Mouse (Mus musculus) forebrain, embryonic 14.5 days (tissue): ENCODE measurements around the gene Usb1. TPM values are rescaled to one million over a fixed set of nuclear protein-coding genes. Genes with fewer than 3 reads are reported as not detected.

Experiments
- ATAC-seq: fragments of 200-750 bp; cut with Nextera tagmentation; 2 replicates; pipeline ENCODE4 v1.8.0; 2017; ENCODE audit warnings: mild to moderate bottlenecking, moderate library complexity
- DNase-seq: peaks from one replicate; pipeline ENCODE4 v3.0.0-alpha.2; 2015; ENCODE audit warnings: low spot score
- H3K27ac ChIP-seq: fragments of 300-500 bp; sonication (generic); 2 replicates; pipeline ENCODE4 v1.5.1; 2014; ENCODE audit warnings: low read depth, mild to moderate bottlenecking, control low read depth, low read length, moderate library complexity
- H3K27me3 ChIP-seq: fragments of 300-500 bp; sonication (generic); replicated peaks from 2 replicates; pipeline ENCODE4 v1.6.1; 2014; ENCODE audit warnings: low read length, control low read depth, mixed read lengths; ENCODE audit not compliant: control insufficient read depth, insufficient read depth
- H3K36me3 ChIP-seq: fragments of 300-500 bp; sonication (generic); 2 replicates; pipeline ENCODE4 v1.6.1; 2014; ENCODE audit warnings: low read length, control low read depth; ENCODE audit not compliant: control insufficient read depth, insufficient read depth
- H3K4me1 ChIP-seq: fragments of 300-500 bp; sonication (generic); 2 replicates; pipeline ENCODE4 v1.6.1; 2014; ENCODE audit warnings: antibody characterized with exemption, low read length, control low read depth; ENCODE audit not compliant: control insufficient read depth, insufficient read depth
- H3K4me2 ChIP-seq: fragments of 300-500 bp; sonication (generic); 2 replicates; pipeline ENCODE4 v1.6.1; 2014; ENCODE audit warnings: mild to moderate bottlenecking, control low read depth, low read length
- H3K4me3 ChIP-seq: fragments of 300-500 bp; sonication (generic); 2 replicates; pipeline ENCODE4 v1.5.1; 2014; ENCODE audit warnings: low read depth, low read length, control low read depth
- H3K9ac ChIP-seq: fragments of 300-500 bp; sonication (generic); 2 replicates; pipeline ENCODE4 v1.6.1; 2014; ENCODE audit warnings: mild to moderate bottlenecking, low read length, control low read depth, moderate library complexity
- H3K9me3 ChIP-seq: fragments of 300-500 bp; sonication (generic); replicated peaks from 2 replicates; pipeline ENCODE4 v1.6.1; 2016; ENCODE audit warnings: low read length, control low read depth, mixed read lengths; ENCODE audit not compliant: control insufficient read depth
- WGBS: fragments of 180-500 bp; shearing (Covaris S2); extraction: QIAGEN DNeasy Blood & Tissue Kit; methylation state at CpG from one replicate; pipeline ENCODE4 v1.1.7; 2014; 5-methylcytosine and 5-hydroxymethylcytosine counted together
- polyA plus RNA-seq: library from polyadenylated mRNA; unstranded; fragments of >200 nt; fragmentation: Nextera tagmentation; extraction: Ambion mirVana; gene quantifications from 2 replicates; pipeline ENCODE4 v1.2.1, GENCODE M21; 2014

Usb1 gene
- polyA plus RNA-seq, 1 experiment from 2014 or later, result 45.8 TPM

DNA sequence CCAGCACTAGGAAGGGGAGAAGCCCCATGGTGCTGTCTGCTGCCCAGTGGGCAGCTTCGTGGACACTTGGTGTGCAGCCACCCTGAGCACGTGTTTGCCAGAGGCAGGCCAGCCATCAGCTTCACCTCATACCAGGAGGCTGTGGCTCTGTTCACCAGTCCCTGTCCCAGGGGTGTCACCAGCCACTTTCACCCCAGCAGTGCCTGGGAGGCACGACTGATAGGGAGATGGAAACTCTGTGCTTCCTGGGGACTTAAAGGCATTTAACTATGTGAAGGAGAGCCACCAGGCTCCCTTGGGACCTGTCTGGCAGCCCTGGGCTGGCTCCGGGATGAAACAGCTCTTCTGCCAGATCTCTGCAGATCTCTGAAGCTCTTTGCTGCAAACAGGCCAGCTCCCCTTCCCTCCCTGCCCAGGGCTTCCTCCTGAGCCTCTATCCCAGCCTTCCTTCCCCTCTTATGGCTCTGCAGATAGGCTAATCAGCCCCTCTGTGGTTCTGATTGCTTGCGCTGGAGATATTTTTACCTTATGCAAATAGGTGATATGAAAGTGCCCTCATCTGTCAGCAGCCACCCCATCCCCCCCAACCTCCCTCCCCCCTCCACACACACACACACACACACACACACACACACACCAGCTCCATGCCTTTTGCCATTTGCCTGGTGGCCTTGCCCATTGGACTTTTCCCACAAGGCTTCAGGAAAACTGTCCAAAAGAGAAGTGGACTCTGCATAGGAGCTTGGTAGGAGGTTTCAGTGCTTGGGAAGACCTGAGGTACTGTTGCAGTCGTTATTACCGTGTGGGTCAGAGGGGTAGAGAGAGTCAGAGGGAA is 28.3 kb downstream of the Usb1 start:
- no peaks in the 10 kb centered on the region for H3K4me1 ChIP-seq
- WGBS, result 56% methylated on average over 7 of the region's 7 CpGs
- H3K36me3 ChIP-seq, result no peaks in the 10 kb centered on the region
- no peak overlapping the region for H3K4me3 ChIP-seq
- H3K4me2 ChIP-seq, result no peak overlapping the region
- no peaks in the 10 kb centered on the region for H3K9me3 ChIP-seq
- DNase-seq (no peak), ATAC-seq (no peak; the same call in 1 of the 2 replicates)
- H3K9ac ChIP-seq, result 0 out of 2 replicates have a peak overlapping the region, but pooled peaks have one; percentile 13
- peak overlapping the region; percentile 21; the same call in 1 of the 2 replicates for H3K27ac ChIP-seq
- no peaks in the 10 kb centered on the region for H3K27me3 ChIP-seq

DNA sequence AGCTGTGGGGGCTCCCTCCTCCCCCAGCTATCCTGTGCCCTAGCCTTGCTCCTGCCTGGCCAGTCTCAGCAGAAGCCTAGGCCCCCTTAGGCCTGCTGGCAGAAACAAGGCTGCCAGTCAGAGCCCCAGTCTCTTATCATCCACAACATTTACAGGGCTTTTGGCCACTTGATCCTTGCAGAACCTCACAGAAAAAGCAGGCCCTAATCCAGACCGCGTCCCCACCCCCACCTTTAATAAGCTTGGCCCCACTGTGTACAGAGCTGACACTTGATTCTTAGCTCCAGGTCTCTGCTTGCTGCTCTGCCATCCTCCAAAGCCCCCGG is 28.9 kb downstream of the Usb1 start:
- H3K36me3 ChIP-seq, result no peaks in the 10 kb centered on the region
- no peak overlapping the region for H3K9ac ChIP-seq
- no peak overlapping the region for H3K4me2 ChIP-seq
- DNase-seq (no peak), ATAC-seq (no peak)
- H3K27me3 ChIP-seq, result no peaks in the 10 kb centered on the region
- H3K4me1 ChIP-seq, result no peaks in the 10 kb centered on the region
- no peak overlapping the region for H3K4me3 ChIP-seq
- H3K9me3 ChIP-seq, result no peaks in the 10 kb centered on the region
- H3K27ac ChIP-seq, result no peak overlapping the region
- 83% methylated on average over 3 of the region's 3 CpGs for WGBS

DNA sequence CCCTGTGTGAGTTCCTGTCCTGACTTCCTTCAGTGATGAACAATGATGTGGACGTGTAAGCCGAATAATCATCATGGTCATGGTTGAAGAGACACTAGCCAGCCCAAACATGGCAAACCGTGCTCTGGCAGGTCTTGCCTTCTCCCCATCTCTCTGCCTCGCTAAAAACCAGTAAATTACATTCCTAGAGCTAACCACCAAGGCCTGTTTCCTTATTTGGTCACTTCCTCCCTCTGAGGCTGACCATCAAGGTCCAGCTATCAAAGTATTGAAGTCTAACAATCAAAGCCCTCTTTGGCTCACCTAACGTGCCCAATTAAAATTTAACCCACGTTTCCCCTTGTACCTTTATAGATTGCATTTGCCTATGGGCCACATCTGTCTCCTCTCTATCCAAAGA is 30.2 kb downstream of the Usb1 start:
- 76% methylated on average over 6 of the region's 6 CpGs for WGBS
- no peaks in the 10 kb centered on the region for H3K4me1 ChIP-seq
- no peak overlapping the region for H3K9ac ChIP-seq
- no peaks in the 10 kb centered on the region for H3K27me3 ChIP-seq
- H3K4me2 ChIP-seq, result no peak overlapping the region
- H3K36me3 ChIP-seq, result no peaks in the 10 kb centered on the region
- ATAC-seq (no peak), DNase-seq (no peak)
- H3K9me3 ChIP-seq, result no peaks in the 10 kb centered on the region
- no peak overlapping the region for H3K4me3 ChIP-seq
- no peak overlapping the region for H3K27ac ChIP-seq

DNA sequence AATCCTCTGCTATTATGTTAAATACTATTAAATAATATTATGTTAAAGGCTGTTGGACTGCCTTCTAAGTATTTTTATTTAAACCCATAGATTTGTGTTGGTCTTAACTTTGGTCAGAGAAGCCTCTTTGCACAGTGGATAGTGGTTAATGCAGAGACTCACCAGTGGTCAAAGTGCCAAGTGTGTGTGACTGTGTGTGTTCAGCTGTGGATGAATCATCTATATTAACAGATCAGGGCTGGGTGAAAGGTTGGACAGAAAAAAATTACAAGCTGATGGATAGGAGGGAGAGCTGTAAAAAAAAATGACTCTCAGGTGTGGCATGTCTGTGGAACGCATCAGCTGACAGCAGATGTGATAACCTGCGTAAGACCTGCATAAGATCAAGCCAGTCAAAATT is 31.8 kb downstream of the Usb1 start:
- Histone ChIP-seq H3K27ac (no peak overlapping the region), H3K4me2 (no peak overlapping the region), H3K27me3 (no peaks in the 10 kb centered on the region), H3K9ac (no peak overlapping the region), H3K4me3 (no peak overlapping the region), H3K4me1 (no peaks in the 10 kb centered on the region), H3K36me3 (peaks cover 12% of the 10 kb centered on the region), H3K9me3 (no peaks in the 10 kb centered on the region)
- no peak for ATAC-seq
- DNase-seq, result no peak
- WGBS, result 96% methylated on average over 2 of the region's 2 CpGs

DNA sequence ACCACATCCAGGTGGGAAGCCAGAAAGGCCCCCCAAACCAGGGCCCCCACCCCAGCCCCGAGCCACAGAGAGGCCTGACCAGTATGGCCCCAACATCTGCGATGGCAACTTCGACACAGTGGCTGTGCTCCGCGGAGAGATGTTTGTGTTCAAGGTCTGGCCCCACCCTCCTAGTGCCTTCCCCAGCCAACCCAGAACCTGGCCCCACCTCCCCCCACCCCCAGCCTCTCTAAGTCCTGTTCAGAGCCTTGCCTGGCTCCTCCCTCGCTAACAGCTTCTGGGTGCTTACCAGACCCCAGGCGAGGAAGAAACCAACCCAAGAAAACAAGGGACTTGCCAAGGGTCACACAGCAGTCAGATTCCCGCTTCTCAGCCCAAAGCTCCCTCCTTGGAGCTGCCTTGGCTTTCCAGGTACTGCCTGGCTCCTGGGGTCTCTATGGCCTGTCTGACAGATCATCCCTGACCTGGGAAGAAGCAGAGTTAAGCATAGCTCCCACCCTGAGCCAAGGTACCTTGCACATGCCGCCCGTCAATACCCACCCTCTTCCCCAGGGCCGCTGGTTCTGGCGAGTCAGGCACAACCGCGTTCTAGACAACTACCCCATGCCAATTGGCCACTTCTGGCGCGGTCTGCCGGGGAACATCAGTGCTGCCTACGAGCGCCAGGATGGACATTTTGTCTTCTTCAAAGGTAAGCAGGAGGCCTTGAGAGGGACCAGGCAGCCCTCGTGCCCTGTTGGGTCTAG is 37.7 kb downstream of the Usb1 start:
- Histone ChIP-seq H3K4me2 (no peak overlapping the region), H3K9ac (no peak overlapping the region), H3K27ac (no peak overlapping the region), H3K27me3 (no peaks in the 10 kb centered on the region), H3K36me3 (peaks cover 54% of the 10 kb centered on the region), H3K4me3 (no peak overlapping the region), H3K9me3 (no peaks in the 10 kb centered on the region), H3K4me1 (no peaks in the 10 kb centered on the region)
- WGBS, result 57% methylated on average over 20 of the region's 20 CpGs
- ATAC-seq (no peak), DNase-seq (no peak)

DNA sequence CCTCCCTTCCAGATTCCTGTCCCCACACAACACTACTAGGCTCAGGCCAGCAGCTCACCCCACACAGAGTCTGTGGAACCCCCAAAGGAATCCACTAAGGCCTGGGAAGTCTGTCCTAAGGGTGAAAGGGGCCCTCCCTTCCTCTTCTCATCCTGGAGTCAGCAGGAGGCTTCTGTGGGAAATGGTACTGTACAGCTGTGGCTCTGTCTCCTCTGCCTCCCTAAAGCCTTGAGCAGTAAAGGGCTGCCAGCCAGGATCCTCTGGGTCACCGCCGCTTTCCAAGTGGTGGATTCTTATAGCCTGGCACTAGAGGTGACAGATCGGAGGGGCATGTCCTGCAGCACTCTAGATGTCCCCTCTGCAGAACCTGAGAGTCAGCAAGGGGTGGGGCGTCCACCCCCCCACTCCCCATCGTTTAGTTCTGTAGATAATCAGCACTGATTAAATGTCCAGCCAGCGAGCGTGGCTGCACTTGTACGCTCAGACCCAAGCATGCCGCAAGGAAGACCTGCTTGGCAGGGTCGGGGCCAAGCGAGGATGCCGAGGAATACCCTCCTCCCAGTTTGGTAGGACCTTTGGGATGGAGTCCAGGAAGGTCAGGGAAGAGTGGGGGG is 41.4 kb downstream of the Usb1 start:
- no peak overlapping the region for H3K4me3 ChIP-seq
- H3K4me1 ChIP-seq, result no peaks in the 10 kb centered on the region
- H3K4me2 ChIP-seq, result no peak overlapping the region
- H3K27ac ChIP-seq, result no peak overlapping the region
- 87% methylated on average over 12 of the region's 12 CpGs for WGBS
- H3K9me3 ChIP-seq, result no peaks in the 10 kb centered on the region
- ATAC-seq (no peak), DNase-seq (no peak)
- peaks cover 46% of the 10 kb centered on the region for H3K36me3 ChIP-seq
- no peak overlapping the region for H3K9ac ChIP-seq
- H3K27me3 ChIP-seq, result no peaks in the 10 kb centered on the region

DNA sequence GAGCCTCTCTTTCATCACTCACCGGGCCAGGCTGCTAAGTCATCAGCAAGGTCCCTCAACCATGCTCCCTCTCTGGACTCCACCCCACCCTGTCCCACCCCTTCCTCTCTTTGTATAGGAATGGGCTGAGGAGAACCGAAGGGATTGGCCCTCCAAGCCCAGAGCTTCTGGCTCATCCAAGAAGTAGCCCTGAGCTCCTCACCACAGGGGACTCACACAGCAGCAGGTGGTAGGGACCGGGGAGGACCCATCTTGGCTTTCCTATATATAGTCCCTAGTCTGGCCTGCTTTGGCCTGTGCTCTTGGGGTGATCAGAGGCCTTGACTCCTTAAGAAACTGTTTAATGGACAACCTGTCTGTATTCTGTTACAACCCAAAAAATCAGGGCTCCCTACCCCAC is 42.3 kb downstream of the Usb1 start:
- no peaks in the 10 kb centered on the region for H3K4me1 ChIP-seq
- H3K9me3 ChIP-seq, result no peaks in the 10 kb centered on the region
- H3K36me3 ChIP-seq, result peaks cover 38% of the 10 kb centered on the region
- no peak for DNase-seq
- no peak overlapping the region for H3K4me3 ChIP-seq
- H3K9ac ChIP-seq, result no peak overlapping the region
- H3K27me3 ChIP-seq, result no peaks in the 10 kb centered on the region
- 82% methylated on average over 3 of the region's 3 CpGs for WGBS
- no peak overlapping the region for H3K4me2 ChIP-seq
- no peak for ATAC-seq
- H3K27ac ChIP-seq, result no peak overlapping the region

DNA sequence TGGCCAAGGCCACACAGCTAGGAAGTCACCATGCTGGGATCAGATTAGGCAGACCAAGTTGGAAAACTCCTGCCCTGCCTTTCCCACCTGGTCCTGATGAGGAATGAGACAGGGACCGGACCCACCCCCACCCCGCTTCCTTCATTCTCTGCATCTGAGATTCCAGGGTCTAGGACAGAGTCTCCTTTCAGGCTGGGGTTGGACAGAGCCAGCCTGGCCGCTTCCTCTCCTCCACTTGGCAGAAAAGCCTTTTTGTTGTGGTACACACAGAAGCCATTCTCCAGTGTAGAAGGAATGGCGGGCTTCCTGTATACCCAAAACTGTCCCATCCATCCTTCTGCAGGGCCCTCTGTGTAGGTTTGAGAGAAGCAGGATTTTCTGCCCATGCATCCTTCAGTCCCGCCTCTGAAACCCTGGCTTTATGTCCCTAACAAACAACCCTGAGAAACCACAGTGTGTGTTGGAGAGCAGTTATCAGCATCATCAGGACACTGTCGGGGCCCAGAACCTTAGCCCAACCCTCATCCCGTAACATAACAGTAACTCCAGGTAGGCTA is 43.4 kb downstream of the Usb1 start:
- no peak for DNase-seq
- Histone ChIP-seq H3K36me3 (peaks cover 28% of the 10 kb centered on the region), H3K27ac (no peak overlapping the region), H3K4me1 (no peaks in the 10 kb centered on the region), H3K4me2 (no peak overlapping the region), H3K9ac (no peak overlapping the region), H3K9me3 (no peaks in the 10 kb centered on the region), H3K4me3 (no peak overlapping the region), H3K27me3 (no peaks in the 10 kb centered on the region)
- ATAC-seq, result no peak
- 89% methylated on average over 7 of the region's 7 CpGs for WGBS
